Mouse (Mus musculus) NIH3T3 (cell line): ENCODE data around the gene Rundc3a.
A peak's percentile ranks its signal among the peaks of the same experiment; 100 is the strongest.
"Not testable (repeated sequence)": the region's sequence is repeated elsewhere in the genome, so short reads cannot be mapped to it uniquely, and the experiment has no call there.

Experiments
- DNase-seq: peaks from one replicate; pipeline ENCODE4 v3.0.0-alpha.2; 2012; ENCODE audit warnings: low read depth

Rundc3a gene

DNA sequence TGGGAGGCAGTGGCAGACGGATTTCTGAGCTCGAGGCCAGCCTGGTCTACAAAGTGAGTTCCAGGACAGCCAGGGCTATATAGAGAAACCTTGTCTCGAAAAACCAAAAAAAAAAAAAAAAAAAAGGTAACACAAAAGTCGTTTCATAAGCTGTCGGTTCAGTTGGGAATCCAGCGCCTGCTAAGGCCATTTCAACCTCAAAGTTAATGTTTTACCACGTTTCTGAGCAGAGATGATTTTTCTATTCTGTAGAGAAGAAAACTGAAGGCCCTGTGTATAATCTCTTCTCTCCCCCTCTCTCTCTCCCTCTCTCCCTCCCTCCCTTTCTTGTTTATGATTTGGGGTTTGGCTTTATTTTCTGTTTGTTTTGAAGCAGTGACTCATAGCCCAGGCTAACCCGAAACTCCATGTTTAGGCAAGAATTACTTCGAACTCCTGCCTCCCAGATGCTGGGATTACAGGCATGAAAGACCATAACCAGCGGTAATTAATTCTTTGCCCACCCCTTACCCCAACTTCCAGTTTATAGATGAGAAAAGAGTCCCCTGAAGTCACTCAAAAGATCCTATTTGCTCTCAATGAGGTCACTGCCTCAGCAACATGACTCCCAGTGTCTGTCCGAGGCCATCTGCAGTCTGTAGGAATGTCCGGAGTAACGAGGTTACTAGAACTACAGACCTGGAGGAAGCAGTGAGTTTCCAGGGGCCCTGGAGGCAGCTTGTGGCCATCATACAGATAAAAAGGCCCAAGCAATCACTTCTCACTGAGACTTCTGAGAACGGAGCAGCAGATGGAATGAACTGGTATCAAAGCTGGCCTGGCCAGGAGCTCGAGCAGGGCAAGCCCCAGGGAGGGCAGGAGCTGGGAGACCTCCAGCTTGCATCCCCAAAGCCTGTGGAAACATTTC, 15.9 kb downstream of the Rundc3a start:
- no peak for DNase-seq

DNA sequence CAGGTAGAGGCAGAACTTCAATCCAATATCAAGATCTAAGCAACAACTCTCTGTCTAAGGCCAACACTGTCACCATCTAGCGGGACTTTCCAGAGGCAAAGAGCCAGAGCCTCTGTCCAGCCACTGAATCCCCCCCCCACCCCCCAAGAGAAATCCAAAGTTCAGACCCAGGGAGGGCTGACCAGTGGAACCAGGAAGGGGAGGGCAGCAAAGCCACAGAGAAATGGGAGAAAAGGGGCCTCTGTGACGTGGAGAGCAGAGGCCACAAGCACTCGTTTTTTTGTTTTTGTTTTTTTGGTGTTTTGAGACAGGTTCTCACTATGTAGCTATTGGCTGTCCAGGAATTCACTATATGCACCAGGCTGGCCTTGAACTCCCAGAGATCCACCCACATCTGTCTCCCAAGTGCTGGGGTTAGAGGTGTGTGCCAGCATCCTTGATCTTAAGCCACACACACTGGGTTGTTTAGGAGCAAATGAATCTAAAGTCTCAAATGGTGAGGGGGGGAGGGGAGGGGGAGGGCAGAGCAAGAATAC, 16.7 kb downstream of the Rundc3a start:
- DNase-seq, result no peak

DNA sequence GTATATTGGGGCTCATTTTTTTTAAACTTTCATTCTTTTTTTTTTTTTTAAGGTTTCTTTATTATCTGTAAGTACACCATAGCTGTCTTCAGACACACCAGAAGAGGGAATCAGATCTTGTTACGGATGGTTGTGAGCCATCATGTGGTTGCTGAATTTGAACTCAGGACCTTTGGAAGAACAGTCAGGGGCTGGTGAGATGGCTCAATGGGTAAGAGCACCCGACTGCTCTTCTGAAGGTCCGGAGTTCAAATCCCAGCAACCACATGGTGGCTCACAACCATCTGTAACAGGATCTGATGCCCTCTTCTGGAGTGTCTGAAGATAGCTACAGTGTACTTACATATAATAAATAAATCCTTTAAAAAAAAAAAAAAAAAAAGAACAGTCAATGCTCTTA, 17.1 kb downstream of the Rundc3a start:
- not testable (repeated sequence) for DNase-seq

DNA sequence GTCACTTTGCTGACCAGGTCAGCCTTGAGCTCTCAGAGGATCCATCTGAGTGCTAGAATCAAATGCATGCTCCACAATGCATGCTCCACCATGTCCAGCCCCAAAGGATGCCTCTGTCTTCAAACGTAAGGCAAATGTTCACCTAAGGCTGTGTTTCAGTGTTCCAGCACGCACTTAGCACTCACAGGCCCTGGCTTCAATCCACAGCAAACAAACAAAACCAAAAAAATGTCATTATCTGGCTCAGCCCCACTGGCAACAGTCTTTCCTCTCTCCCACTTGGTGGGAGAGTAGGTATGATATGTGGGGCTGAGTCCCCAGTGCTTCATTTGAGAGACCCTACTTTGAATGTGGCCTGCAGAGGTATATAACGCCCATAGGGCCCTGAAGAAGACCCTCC, 17.9 kb downstream of the Rundc3a start:
- peak; percentile 70 for DNase-seq

DNA sequence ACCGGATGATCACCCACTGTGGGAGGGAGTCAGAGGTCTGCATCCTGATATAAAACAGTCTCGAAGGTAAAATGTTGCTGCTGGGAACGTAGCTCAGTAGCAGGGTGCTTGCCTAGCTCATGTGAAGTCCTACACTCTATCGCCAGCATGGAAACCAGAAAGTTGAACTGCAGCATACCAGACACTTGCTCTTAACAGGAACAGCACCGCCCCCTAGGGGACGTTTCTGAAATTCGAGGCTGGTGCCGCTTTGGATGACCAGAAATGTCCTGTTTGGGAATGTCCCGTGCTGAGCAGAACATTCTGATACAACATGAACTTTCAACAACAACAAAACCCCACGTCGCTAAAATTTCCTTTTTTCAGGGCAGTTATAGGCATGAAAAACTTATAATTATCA, 18.5 kb downstream of the Rundc3a start:
- DNase-seq, result peak; percentile 97

DNA sequence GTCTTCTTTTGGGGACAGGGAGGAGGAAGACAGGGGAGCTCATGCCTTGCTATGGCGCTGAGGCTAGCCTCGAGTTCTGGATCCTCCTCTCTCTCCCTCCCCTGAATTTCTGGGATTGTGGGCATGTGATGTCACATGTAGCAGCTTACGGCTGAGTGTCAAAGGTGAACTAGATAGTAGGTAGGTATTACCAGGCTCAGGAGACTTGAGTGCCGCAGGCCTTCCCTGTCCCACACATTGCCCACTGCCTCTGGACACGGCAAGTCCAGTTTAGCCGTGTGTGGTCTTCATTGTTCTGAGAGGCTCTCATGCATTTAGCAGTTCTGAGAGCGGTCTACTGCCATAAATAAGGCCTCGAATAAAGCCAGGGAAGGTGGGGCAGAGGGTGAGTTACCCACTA, 19.9 kb downstream of the Rundc3a start:
- no peak for DNase-seq

DNA sequence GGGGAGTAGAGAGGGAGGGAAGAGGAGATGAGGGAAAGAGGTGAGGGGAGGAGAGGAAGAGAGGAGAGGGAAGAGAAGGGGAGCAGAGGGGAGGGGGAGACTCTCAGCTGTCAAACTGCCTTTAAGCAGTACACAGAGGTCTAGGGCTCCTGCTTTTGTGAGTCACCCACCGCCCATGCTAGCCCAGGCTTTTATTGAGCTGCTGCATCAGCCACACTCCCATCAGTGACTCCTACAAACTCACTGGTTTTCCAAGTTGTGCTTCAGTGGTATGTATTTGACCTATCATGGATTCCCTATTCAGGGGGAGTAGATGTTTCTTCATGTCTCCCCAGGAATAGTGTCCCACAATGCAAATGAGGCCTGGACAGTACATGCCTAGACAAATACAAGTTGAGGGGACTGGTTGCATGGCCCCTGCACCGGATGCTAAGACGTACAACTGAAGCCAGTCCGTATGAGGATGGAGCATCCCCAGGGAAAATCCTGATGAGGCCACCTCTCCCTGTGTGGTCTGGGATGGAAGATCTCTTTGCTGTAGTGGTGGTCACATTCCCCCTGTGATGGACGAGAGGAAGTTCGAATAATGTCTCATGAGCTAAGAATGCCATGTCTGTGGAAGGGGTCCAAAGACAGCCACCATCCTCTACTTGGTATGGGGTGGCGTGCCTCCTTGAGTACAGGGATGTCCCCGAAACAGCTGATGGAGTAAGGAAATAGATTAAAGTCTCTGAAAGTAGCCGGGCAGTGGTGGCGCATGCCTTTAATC, 22.0 kb downstream of the Rundc3a start:
- no peak for DNase-seq

DNA sequence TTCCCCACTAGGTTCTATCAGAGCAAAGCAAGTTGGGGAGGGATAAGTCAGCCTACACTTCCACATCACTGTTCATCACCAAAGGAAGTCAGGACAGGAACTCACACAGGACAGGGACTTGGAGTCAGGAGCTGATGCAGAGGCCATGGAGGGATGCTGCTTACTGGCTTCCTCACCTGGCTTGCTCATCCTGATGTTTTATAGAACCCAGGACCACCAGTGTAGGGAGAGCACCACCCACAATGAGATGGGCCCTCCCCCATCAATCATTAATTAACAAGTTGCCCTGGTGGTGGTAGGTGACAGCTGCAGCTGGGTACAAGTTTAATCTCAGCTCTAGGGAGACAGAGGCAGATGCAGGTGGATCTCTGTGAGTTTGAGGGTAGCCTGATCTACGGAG, 24.0 kb downstream of the Rundc3a start:
- no peak for DNase-seq

DNA sequence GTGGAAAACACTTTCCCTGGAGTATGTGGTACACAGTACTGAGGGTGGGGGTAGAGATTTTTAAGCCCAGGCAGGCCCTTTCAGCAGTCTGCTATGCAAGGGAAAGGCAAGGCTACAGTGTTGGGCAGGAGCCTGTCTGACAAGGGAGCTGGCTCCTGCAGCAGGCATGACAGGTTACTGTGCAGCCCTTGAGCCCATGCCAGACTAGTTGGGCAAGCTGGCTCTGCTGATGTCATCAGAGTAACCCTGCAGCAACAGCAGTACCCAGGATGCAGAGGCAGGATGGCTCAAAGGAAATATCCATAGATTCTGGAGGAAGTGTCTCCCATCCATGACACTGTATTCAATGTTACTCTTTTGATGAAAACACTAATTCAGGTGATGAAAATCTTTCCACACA, 25.7 kb downstream of the Rundc3a start:
- DNase-seq, result peak; percentile 57

DNA sequence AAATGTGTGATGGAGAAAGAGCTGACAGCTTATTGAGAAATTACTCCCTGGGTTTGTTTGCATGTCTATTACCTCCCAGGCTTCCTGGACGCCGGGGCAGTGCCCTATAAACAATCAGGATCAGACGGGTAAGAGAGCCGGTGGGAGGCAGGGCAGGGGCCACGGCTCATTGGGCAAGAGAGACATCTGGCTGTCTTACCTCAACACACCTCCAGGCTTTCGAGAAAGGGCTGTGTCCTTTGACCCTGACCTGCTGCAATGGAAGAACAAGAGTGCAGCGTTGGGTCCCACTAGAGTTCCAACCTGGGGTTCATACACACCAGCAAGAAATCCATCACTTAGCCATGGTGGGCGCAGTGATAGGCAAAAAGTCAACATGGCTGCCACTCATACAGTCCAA, 28.4 kb downstream of the Rundc3a start:
- DNase-seq, result no peak

DNA sequence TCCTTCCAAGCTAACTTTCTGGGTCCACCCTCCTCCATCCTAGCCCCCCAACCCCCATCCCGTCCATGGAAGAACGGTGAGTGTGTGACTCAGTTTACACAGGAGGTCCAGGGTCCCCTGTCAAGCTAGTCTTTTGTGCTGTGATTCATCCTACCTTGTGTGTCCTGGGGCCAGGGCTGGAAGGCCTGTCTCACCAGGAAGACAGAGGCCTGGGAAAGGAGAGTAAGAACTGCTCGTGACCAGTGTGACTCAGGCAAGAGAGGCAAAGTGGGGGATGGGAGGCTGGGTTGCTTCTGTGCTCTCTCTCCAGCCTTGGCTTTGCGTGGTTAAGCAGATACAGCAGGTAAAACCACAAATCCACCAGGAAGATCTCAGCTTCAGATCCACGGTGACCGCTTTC, 31.5 kb downstream of the Rundc3a start:
- DNase-seq, result peak; percentile 91

DNA sequence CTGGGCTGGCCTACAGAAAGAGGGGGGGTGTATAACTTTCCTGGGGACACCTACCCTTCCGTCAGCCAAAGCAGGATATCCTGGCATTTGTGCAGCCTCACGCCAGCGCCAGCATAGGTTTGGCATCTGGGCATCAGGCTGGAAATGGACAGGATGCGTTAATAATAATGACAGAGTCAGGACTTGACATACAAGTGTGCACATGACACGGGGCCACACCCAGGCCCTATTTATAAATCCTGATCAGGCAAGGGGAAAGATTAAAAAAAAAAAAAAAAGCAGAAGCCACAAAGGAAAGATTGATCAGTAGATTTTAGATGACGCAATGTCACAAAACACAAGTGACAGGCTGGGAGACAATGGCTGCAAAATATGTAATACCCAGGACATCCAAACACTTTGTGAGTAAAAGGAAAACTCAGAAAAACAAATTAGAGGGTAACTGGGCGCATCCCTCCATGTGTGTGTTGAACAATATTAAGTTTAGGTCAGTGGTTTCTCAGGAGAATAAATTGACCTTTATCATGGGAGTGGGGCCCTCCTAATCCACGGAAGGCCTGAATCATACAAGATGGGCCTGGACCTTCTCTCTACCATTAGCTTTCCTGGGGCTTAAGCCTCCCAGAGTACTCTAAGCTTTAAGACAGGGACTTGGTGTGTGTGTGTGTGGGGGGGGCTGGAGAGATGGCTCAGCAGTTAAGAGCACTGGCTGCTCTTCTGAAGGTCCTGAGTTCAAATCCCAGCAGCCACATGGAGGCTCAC, 32.5 kb downstream of the Rundc3a start:
- DNase-seq, result no peak

DNA sequence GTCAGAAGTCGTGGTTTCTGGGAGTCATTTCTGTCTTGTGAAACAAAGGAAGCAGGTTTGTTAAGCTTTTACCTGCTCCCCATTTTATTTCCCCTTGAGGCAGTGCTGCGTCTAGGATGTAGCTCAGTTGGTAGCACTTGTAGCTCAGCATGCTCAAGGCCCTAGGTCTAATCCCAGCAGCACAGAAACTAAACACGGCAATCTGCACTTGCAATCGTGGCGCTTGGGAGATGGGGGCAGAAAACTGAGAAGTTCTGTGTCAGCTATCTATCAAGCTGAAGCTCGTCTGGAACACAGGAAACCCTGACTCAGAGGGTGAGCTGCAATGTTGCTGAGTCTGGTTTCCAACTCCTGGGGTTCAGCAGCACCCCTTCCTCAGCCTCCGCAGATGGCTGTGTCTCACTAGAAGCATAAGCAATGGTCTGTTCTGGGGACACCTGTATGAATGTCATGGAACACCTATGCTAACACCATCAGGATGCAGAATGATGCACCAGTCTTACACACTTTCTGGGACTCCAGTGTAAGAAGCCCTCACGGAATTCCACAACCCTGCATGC, 35.9 kb downstream of the Rundc3a start:
- DNase-seq, result no peak

DNA sequence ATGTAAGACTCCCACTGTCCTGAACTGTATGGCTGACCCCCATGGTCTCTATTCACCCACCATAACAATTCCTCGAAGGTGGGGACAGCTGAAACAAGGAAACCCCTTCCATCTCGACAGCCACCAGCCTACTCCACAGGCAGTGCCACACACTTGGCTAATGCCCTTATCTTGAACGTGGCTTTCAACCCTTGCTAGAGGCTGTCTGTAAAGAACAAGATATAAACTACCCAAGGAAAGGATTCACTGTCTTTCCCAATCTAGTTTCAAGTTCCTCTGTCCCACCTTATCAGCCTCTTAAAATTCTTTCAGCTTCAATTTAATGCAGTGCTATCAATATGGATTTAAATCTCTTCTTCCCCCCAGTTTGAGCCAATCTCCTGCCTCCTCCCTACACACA, 36.3 kb downstream of the Rundc3a start:
- DNase-seq, result no peak

DNA sequence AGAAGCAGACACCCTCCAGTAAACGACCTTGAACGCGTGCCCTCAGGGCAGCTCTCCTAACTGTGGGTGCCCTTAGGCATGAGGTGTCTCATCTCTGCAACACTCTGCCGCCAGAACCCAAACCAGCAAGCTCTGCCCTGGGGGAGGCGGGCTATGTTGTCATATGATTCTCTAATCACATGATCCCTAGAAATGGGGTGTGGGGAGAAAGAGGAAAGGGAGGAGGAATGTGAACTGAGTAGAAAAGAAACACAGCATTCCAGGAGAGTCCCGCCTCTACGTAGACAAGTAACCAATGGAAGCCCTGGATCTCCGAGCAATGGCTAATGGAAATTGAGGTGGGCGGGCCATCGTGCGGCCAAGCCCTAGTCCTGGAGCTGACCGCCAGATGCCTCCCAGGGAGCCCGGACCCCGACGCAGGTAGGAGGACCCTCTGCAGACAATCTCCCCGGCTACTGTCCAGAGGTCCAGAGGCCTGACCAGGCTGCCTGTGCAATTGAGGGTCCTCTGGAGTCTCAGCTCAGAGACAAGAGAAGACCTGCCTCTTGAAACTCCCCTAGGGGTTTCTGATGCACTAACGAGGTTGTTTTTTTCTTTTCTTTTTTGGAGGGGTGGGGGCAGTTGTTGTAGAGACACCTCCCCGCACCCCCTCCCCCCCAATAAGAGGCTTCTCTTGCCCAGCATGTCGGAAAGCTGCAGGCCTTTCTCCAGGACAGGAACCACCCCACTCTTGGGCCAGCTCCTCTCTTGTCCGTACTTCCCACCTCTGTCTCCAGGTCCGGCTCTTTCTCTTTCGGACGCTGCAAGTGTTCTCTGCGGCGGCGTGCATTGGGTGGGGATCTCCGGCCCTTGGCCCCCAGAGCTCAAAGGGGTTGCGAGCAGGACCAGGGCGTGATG, 37.2 kb downstream of the Rundc3a start, which contains the start of gene Grn:
Gene Grn (plus strand): TSS at position 195 of the 897 bp plus-strand sequence.
- peak; percentile 96 for DNase-seq

DNA sequence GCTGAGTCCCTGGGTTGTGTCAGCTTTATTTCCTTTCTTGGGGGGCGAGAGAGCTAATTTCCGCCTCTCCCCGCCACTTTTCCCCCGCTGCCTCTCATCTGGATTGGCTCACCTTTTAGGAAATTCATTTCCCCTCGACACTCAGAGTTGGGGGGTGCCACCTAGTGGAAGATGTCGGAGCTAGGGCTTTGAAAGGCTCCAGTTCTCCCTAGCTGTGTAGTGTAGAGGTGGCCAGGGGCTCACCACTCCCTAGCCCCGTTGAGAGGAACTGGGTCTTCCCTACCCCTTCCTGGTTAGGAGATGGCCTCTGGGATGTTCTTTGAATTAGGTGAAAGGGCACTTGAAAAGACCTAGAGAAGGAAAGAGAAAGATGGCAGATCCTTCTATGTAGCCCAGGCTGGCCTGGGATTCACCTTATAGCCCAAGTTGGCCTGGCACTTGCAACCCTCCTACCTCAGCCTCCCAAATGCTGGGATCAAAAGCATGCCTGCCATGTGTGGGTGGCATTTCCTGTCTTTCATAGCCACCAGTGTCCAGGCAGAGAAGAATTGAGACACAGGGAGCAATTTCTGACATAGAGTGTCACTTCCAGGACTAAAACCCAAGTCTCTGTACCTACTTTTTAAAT, 37.9 kb downstream of the Rundc3a start:
- peak; percentile 90 for DNase-seq

DNA sequence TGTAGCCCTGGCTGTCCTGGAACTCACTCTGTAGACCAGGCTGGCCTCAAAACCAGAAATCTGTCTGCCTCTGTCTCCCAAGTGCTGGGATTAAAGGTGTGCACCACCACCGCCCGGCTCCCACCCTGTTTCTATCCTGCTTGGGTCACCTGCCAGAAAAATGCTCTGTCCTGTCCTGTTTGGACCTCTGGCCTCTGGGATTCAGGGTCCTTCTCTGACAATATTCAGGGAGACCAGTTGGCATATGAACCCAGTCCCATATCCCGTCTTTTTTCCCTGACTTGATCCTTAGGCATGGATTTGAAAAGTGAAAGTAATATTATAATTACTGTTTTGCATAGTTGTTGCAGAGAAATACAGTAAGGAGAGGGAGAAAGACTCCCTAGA, 38.5 kb downstream of the Rundc3a start:
- no peak for DNase-seq

DNA sequence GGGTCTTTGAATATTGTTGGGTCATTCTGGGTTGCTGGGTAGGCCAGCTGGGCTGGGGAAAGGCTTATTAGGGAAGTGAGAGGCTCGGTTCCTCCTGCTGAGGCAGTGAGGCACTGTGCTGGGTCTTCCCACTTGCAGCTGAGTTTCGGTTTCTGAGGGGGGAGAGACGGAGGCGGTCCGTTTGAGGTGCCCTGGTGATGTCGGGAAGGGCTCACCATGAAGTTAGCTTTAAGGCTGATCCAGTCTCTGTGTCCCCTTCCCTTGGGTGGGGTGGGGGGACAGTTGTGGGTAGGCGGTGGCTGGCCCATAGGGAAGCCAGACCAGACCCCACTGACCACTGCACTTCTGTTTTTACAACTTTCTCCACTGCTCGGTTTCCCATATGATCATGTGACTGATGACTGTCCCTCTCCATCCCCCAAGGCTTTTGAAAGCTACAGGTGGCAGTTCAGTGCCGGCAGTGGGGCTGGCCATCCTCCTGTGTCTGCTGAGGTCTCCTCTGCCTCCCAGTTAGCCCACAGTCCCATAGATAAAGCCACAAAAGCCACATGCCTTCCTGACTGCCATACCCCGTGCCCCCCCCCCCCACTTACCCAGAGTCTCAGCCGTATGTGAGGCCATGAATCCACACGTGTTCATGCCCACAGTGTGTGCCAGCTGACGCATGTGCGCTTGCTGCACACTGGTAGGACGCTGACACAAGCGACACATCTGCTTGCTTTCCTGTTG, 39.1 kb downstream of the Rundc3a start:
- DNase-seq, result no peak

DNA sequence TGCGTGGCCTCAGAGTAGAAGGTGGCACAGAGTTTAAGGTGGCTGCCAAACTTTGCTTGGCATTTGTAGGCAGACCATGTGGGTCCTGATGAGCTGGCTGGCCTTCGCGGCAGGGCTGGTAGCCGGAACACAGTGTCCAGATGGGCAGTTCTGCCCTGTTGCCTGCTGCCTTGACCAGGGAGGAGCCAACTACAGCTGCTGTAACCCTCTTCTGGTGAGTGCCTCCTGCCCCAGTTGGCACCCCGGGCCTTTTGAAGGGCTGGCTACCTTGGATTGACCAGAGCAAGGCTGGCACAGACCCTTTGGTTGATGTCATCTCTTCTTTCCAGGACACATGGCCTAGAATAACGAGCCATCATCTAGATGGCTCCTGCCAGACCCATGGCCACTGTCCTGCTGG, 39.7 kb downstream of the Rundc3a start:
- DNase-seq, result no peak

DNA sequence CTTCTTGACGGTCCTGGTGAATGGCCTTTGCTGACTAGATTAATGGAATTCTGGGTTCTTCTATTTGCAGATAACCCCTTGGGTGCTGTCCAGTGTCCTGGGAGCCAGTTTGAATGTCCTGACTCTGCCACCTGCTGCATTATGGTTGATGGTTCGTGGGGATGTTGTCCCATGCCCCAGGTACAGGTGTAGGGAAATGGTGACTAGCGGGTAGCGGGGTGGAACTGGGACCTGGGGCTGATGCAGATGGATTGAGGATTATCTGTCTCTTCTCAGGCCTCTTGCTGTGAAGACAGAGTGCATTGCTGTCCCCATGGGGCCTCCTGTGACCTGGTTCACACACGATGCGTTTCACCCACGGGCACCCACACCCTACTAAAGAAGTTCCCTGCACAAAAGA, 40.7 kb downstream of the Rundc3a start:
- DNase-seq, result no peak
